Mouse (Mus musculus) A20 (cell line): Measurements from ENCODE around the gene Slc25a41.

Experiments used
- DNase-seq: peaks from one replicate; pipeline ENCODE4 v3.0.0-alpha.2; 2011; ENCODE audit warnings: low read depth, low spot score

Slc25a41 gene

GRCm38 (mm10) chr17:57047406-57047805 lies 6.0 kb upstream of the Slc25a41 start:
- DNase-seq = peak; percentile 73

GRCm38 (mm10) chr17:57038978-57039377 lies 2.5 kb downstream of the Slc25a41 start:
- DNase-seq = no peak

DNA sequence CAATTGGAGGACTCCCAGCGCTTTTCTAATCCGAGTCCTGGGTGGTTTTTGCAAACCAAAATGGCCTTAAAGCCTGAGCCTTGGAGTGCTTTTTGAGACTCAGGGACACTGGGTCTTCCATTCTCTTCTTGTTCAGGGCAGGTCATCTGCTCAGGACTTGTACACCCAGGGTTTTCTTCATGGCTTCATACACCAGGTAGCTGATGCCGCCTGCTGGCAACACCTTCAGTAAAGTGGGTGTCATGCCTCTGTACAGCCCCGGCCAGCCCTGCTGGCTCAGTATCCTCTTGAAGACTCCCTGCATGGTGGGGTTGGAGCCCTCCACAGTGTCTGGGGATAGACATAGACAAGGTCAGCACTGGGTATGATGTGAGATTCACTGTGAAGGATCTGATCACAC lies 8.6 kb downstream of the Slc25a41 start:
- DNase-seq = peak; percentile 62

DNA sequence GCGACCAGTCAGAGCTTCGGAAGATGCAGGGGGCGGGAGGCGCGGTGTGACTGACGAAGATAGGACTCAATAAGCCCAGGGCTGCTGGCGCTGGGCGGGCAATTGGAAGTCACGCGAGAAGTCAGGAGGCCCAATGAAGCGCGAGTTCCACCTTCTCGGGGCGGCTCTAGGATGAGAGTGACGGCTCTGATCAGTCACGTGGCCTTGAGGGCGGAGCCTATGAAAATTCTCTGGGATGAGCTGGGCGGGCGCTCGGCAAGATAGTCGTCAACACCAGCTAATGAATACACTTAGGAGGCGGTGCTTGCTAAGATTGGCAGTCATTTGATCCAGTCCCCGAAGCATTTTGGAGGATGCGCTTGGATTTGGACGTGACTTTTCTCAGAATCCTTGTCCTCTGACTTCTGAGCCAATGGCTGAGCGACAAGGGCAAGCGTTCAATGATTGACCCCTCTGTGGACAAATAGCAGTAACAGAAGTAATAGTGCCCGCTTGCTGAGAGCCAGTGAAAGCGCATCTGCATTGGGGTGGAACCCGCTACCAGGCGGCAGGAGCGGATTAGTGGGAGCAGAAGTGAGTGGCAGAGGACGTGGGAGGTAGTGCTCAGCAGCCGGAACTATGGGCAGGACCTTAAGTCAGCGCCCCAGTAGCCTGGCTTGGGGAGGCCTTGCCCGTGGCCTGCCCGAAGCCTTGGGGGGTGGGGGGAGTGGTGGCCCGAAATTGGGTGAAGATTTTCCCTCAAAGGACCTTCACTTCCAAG lies 9.6 kb downstream of the Slc25a41 start:
- DNase-seq = peak; percentile 100

DNA sequence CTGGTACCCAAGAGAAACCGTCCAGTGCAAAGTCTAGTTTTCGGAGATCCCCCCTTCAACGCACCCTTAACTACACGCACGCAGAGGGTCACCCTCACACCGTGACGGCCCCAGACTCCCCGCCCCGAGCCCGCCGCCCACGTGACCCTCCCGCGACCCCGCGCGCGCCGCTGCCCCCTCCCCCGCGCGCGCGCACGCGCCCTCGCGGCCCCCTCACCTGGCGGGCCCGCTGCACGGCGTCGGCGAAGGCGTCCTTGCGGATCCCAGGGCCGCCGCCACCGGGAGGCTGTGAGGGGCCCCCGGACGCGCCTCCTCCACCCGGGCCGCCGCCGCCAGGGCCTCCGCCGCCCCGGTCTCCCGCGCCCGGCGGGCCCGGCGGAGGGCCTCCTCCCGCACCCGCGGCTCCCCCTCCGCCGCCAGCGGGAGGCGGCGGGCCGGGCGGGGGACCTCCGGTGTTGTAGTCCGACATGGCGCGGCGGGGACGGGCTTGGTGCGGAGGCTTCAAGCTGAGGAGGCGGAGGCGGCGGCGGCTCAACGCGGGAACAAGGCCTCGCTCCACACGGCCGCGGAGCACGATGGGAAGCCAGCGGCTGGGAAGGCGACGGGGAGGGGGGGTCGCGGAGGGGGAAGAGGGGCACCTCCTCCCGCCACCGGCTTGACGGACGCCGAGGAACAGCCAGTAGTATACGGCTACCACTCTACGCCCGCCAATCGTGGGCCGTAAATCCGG lies 10.4 kb downstream of the Slc25a41 start, which contains the start of gene Khsrp:
Khsrp (minus strand) TSS at position 592 of the 730 bp plus-strand sequence.
- peak; percentile 51 for DNase-seq

GRCm38 (mm10) chr17:57029691-57030090 lies 11.8 kb downstream of the Slc25a41 start:
- DNase-seq = no peak

GRCm38 (mm10) chr17:57027471-57027870 lies 14.0 kb downstream of the Slc25a41 start:
- DNase-seq = no peak

GRCm38 (mm10) chr17:57020960-57021359 lies 20.5 kb downstream of the Slc25a41 start:
- DNase-seq = no peak

DNA sequence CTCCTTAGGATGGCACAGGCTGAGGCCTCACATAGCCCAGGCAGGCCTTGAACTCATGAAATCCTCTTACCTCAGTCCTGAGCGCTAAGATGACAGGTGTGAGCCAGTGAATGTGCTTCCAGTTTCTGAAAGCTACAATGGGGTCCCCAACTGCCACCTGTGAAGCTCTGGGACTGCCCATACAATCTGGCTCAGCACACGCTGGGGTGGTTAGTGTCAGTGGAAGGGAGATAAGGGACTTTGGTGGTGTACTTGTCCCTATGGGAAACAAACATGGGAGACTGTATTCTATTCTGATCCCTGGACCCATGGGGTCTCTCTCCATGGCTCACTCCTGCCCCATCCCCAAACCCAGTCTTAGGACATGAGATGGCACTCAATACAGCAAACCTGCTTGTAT lies 21.8 kb downstream of the Slc25a41 start:
- no peak for DNase-seq

GRCm38 (mm10) chr17:57012245-57012795 lies 29.1 kb downstream of the Slc25a41 start:
- DNase-seq = no peak

GRCm38 (mm10) chr17:57011236-57012141 lies 30.0 kb downstream of the Slc25a41 start, which contains the start of the genes Gtf2f1 and Gm17949:
Gene Gtf2f1 (minus strand): TSS chr17:57011288.
Gene Gm17949 (plus strand): TSS chr17:57011469.
- peak; percentile 100 for DNase-seq

DNA sequence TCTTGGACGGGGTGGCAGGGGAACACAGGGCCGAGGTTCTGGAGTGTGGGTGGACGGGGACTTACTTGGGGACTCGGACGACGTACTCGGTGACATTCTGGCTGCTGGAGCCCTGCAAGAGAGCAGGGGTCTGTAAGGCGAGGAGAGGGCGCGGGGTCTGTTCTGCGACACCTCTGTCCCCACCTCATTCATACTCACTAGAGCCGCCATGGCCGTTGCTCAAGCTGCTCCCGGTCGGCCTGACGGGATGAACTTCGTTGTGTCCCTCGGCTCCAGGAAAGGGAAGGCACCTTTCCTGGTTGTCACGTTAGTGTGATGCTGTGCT lies 30.6 kb downstream of the Slc25a41 start:
- DNase-seq = no peak

DNA sequence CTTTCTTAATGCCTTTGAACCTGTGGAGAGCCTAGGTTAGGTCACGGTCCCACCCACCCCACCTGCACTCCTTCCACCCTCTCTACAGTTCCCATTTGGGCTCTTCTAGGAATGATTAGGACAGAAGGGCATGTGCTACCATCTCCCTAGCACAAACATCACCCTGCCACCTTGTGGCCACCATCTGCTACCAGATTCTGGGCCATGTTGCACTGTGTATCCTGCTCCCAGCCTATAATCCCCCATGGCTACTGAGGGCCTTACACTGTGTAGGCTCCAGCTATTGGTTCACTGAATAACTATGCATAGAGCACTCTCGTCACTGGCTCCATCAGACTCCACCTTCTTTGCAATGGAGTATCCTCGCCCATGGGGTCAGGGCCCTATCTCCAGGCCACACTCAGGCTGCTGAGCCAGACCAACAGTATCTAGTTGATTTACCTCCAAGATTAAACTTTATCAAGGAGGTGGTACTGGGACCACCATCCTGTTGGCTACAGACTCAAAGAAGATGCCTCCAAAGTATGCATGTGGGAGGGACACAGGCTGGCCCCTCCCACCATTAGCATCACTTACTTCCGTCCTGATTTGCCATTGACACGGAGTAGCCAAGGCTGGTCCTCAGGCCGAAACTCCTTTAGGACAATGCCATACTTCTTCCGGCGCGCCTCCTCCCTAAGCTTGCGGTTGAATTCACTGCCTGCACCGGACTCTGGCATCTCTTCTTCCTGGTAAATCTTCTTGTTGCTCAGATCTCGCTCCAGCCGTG lies 34.1 kb downstream of the Slc25a41 start:
- DNase-seq = no peak

GRCm38 (mm10) chr17:57003994-57004393 lies 37.5 kb downstream of the Slc25a41 start:
- no peak for DNase-seq

- no peak for DNase-seq
These were observed 40.2 kb downstream of the Slc25a41 start for GRCm38 (mm10) chr17:57001228-57001627.

GRCm38 (mm10) chr17:56999968-57000609 lies 41.4 kb downstream of the Slc25a41 start, which contains the start of gene Pspn:
Gene Pspn (minus strand): TSS chr17:57000018.
- DNase-seq = no peak

DNA sequence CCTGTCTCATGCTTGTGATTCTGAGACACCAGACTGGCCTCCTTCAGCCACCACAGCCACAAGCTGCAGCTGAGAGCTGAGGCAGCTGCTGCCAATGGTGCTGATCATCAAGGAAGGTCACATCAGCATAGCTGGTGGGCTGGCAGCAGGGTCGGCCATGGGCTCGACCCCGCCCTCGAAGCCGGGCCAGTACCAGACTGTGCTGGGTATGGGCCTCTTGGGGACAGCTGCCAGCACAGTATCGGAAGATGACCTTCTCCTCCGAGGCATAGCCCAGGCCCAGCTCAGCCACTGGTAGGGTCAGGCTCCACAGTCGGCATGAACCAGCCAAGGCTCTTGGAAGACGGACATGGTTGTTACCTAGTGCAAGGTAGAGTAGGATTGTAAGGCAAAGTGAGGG lies 42.0 kb downstream of the Slc25a41 start:
- no peak for DNase-seq

- DNase-seq = peak; percentile 99
These were observed 44.3 kb downstream of the Slc25a41 start, which contains the start of gene Alkbh7 for GRCm38 (mm10) chr17:56997029-56997667. Gene Alkbh7 (plus strand): TSS chr17:56997339.

DNA sequence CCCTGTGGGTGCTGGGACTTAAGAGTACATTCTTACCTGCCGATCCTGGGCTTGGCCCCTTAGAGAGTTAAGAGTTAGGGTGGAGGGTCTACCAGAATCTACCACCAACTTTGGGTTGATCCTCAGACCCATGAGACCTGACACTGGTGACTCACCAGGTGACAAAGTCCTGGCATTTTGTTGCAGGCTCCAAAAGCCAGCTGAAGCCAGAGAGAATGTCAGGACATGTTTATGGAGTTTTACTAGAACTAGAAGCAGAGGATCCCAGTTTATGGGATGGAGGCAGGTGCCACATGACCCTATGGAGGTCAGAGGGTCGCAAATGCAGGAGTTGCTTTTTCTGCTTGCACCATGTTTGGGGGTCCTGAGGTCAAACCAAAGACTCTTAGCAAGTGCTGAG lies 44.9 kb downstream of the Slc25a41 start:
- no peak for DNase-seq

- DNase-seq = no peak
These were observed 46.4 kb downstream of the Slc25a41 start for GRCm38 (mm10) chr17:56995046-56995445.
